Mouse (Mus musculus): ENCODE results near the gene Setd1a. TPM values are rescaled to one million over a fixed set of nuclear protein-coding genes. Genes with fewer than 3 reads are reported as not detected.

Setd1a gene
- total RNA-seq, 2 experiments from 2014 or later = 35.5 to 40.3 TPM

- DNase-seq (ENCODE audit: low spot score in 2 of 2) = no peak
Measured at GRCm38 (mm10) chr7:127799211-127799610, 22.7 kb downstream of the Setd1a start.

DNA sequence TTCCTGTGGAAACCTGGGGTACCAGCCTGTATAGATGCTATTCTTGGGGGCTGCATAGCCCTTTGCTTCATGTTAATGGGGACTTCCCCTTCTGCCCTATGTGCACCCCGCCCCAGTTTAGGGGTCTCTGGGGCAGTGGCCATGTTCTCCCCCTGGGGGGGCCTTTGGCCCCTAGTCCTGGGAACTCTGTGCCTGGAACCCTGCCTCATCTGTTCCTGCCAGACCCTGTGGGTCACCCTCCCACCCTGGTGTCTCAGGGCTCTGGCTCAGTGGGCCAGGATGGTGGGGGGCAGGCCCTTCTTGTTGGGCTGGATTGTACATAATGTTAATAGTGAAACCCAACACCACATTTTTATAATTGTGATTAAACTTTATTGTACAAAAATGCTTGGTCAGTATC, 23.3 kb downstream of the Setd1a start:
- DNase-seq (ENCODE audit: low spot score in 2 of 2) = no peak

DNA sequence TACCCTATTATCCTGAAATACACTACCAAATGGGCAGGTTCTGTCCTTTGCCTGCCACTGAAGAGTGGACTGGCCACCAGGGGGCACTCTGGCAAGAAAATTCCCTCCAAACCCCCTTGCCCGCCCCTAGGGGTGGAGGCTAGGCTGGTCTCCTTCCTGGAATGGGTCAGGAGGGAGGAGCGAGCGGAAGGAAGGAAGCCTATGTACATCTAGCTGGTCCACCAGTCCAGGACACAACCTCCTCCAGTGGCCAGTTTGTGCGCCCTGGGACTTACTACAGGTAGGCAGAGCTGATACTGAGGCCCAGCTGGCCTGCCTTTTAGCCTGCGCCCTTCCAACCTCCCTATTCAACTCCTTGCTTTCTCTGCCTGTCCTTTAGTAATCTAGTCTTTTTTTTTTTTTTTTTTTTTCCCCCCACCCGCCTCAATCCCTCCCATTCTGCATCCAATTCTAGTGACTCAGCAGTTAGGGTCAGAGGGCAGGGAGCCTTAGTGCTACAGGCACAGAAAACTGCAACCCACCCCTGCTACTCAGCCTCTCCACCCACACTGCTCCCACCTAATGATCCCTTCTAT, 24.1 kb downstream of the Setd1a start, which contains the start of gene Hsd3b7:
Gene Hsd3b7, plus strand, starts transcription at position 170 of the 575 bp plus-strand sequence.
- DNase-seq (ENCODE audit: low spot score in 2 of 2) = peak; percentile 94 to 96

- no peak for DNase-seq (ENCODE audit: low spot score in 2 of 2)
Measured at GRCm38 (mm10) chr7:127801010-127801621, 24.6 kb downstream of the Setd1a start.

DNA sequence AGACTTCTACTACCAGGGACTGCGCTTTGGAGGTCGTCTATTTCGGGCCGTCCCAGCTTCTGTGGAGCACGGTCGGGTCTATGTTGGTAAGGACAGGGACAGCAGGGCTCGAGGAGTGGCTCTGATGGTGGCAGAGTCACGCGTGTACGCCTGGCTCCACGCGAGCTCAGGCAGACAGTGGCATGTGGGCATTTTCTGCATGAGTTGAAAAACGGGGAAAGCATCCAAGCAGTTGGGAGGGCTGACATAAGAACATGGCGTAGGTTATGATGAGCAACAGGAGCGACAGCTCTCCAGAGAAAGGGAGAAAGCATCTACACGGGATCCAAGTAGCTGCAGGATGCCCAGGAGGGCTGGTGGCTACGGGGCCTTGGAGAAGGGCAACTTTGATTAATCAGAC, 25.8 kb downstream of the Setd1a start:
- DNase-seq (ENCODE audit: low spot score in 2 of 2) = no peak

GRCm38 (mm10) chr7:127808821-127809220, 32.4 kb downstream of the Setd1a start:
- DNase-seq (ENCODE audit: low spot score in 2 of 2) = no peak

GRCm38 (mm10) chr7:127809846-127810245, 33.4 kb downstream of the Setd1a start:
- DNase-seq (ENCODE audit: low spot score in 2 of 2) = no peak

GRCm38 (mm10) chr7:127810650-127811049, 34.2 kb downstream of the Setd1a start:
- DNase-seq (ENCODE audit: low spot score in 2 of 2) = no peak

DNA sequence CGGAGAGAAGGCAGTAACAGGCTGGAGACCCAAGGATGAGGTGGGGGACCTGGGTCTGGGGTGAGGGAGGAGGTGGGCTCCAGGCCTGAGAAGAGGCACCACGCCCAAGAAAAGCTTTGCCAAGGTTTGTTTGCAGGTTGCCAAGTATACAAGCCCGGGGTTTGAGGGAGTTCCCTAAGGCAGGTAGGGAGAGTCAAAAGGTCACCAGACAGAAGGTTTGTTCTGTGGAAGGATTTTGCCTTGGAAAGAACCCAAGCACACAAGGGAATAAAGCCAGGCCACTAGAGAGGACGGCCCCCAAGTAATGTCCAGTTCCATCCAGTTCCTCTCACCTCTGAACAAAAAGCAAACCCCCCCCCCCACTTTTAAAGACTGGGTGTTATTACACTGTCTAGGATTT, 34.8 kb downstream of the Setd1a start:
- no peak for DNase-seq (ENCODE audit: low spot score in 2 of 2)

- no peak for DNase-seq (ENCODE audit: low spot score in 2 of 2)
Measured at GRCm38 (mm10) chr7:127812292-127812691, 35.8 kb downstream of the Setd1a start.

- no peak for DNase-seq (ENCODE audit: low spot score in 2 of 2)
Measured at GRCm38 (mm10) chr7:127813821-127814220, 37.4 kb downstream of the Setd1a start.

- peak; percentile 75 to 82 for DNase-seq (ENCODE audit: low spot score in 2 of 2)
Measured at GRCm38 (mm10) chr7:127814241-127814921, 37.9 kb downstream of the Setd1a start.

DNA sequence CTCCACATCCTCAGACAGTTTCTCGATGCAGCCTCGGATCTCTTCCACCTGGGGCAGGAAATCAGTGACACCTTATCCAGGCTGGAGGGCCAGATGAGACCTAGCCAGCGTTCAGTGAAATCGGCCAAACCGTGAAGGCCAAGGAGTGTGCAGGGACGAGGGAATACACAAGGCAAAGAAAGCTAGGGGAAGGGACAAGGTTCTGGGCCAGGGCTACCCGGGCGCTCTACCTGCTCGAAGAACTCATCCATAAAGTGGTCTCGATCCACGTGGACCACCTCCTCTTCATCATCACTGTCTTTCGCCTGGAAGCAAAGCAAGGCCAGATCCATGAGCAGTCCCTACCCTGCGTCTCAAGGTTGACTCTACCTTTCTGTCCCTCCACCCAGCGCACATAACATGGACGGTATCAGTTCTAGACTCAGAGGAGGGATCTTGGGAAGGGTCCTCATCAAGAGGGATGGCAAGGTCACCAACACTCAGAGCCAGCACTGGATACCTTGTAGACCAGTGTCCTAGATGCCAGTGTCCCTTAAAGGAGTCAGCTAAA, 38.7 kb downstream of the Setd1a start:
- no peak for DNase-seq (ENCODE audit: low spot score in 2 of 2)

DNA sequence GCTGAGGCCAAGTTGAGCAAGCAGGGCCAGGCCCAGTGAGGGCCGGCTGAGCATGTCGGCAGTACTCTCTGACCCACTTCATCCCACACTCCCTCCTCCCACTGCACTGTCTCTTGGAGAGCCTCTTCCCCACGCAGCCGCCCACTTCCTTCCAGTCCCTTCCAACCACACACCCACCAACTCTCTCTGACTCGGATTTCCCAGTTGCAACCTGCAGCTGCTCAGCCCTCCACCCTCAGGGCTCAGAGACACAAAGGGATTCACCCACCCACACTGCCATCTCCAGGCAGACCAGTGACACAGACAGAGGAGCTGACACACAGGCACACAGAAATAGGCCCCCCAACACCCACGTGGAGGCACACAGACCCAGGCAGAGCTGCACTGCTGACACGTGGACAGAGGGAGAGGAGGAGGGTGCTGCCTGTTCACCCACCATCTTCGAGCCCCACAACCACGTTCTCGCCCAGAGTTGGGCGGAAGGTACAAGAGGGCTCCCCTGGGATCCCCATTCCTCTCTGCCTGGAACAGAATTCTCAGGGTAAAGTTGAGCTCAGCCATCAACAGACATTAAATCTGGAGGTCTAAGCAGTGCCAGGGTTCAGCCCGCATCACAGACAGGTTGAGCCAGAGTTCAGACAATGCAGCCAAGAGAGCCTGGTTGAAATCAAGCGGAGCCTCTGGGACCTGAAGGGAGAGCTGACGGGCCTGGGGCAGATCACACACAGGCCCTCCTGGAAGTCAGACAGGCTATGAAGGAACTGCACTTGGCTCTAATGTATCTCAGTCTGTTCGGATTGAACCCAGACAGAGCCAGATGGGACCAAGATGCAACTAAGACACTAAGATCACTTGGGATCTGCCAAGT, 39.7 kb downstream of the Setd1a start:
- no peak for DNase-seq (ENCODE audit: low spot score in 2 of 2)

DNA sequence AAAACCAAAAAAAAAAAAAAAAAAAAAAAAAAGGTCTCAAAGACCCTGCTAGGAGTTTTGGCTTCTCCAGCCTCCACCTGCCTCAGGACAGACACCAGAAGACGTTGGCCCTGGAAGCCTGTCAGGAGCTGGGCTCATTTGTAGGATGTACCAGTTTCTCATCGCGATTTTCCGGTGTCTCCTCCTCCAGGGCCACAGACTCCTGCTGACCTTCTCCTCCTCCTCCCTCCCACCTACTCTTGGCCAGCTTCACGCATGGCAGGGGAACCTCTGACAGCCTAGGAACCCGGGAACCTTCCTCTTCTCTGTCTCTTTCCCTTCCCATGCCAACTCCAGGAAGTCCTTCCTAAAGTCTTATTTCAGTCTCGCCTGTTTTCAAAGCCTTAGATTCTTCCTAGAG, 40.6 kb downstream of the Setd1a start:
- no peak for DNase-seq (ENCODE audit: low spot score in 2 of 2)

- no peak for DNase-seq (ENCODE audit: low spot score in 2 of 2)
Measured at GRCm38 (mm10) chr7:127817776-127818175, 41.3 kb downstream of the Setd1a start.

DNA sequence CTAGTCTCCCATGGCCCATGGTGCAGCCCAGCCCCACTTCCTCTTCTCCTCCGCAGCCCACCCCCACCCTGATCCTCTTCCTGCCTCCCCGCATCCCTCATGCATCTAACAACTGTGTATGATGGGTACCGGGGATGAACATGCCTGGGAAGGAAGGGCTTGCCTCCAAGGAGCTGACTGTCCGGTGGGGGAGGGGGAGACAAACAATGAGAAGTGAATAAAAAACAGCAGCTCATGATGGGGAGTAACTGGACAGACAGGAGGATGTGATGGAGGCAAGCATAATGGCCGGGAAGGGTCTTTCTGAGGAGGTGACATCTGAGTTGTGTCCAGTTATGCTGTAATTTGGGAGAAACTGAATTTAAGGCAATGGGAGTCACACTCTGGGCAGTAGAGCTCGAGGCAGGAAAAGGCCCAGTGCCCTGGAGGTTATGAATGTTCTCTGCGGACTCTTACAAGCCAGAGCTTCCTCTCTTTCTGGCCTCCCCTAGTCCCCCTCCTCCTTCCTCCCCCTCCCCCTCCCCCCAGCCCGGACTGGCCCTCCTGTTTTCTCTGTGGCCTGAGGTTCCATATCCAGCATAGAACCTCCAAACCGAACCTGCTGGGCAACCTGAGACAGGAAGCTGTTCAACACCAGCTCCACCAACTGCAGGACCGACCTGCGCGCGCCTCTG, 44.5 kb downstream of the Setd1a start:
- no peak for DNase-seq (ENCODE audit: low spot score in 2 of 2)

DNA sequence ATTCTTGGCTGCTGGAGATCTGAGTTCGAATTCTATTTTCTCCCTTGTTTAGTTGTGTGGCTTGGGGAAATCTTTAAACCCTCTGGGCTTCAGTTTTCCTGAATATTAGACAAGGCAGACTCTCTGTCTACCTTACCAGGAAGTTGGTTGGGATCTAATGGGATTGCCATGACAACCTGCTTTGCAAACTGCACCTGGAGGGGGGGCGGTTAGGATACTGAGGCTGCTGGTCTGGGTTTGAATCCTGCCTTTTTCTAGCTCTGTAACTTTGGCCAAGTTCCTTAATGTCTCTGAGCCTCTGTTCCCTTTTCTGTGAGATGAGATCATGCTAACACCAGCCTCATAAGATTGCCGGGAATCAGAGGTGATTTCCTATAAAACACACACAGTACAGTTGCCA, 46.0 kb downstream of the Setd1a start:
- DNase-seq (ENCODE audit: low spot score in 2 of 2) = no peak

DNA sequence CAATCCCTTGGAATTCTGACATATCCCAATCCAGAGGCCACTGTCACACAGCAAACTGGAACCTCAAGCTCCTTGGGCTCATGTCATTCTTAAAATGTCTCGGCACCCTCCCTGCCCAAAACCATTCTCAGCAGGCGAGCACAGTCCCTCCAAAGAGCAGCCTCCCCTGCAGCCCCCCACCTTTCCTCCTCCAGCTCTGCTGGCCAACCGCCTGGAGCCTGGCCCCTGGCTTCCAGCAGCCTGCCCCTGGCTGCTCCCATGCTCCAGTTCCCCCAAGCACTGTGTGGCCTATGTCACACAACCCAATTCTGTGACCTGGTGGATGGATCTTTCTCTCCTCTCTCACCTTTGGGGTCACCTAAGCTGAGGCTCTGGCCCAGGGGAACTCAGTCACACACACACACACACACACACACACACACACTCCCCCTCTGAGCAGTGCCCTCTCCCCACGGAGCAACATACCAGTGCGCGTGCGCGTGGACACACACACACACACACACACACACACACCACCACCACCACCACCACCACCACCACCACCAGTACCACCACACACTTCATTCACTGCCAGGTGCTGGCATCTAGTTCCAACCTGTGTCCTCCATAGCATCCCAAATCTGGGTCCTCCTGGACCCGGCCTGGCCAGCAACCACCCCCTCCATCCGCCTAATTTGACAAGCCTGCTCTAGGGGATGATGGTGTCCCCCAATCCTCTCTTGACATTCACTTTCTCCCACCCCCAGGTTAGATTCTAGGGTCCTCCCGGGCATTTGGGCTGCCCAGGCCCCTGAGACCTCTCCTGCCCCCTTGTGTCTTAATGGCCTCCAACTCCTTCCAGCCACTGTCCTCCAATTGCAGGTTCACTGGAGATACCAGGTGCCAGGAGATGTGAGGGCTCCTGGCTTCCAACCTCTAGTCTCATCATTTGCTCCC, 47.0 kb downstream of the Setd1a start:
- DNase-seq (ENCODE audit: low spot score in 2 of 2) = no peak

Measured in layer of hippocampus, postnatal 10 days (tissue).